Mouse (Mus musculus): ENCODE measurements around the gene Spock1.
"Not testable (repeated sequence)": the region's sequence is repeated elsewhere in the genome, so short reads cannot be mapped to it uniquely, and the experiment has no call there.

The Spock1 gene

GRCm38 (mm10) chr13:57603226-57603625, 304.9 kb downstream of the Spock1 start:
- no peak for DNase-seq (ENCODE audit: low spot score in 2 of 2)

GRCm38 (mm10) chr13:57595761-57596051, 312.4 kb downstream of the Spock1 start:
- no peak for DNase-seq (ENCODE audit: low spot score in 2 of 2)

- peak; percentile 67 to 76 for DNase-seq (ENCODE audit: low spot score in 2 of 2)
These were observed 312.9 kb downstream of the Spock1 start for GRCm38 (mm10) chr13:57595032-57595760.

GRCm38 (mm10) chr13:57589338-57589914, 318.7 kb downstream of the Spock1 start:
- DNase-seq (ENCODE audit: low spot score in 2 of 2) = not testable (repeated sequence)

- DNase-seq (ENCODE audit: low spot score in 2 of 2) = peak; percentile 29 to 45
These were observed 319.4 kb downstream of the Spock1 start for GRCm38 (mm10) chr13:57588558-57589273.

GRCm38 (mm10) chr13:57585131-57585530, 323.0 kb downstream of the Spock1 start:
- DNase-seq (ENCODE audit: low spot score in 2 of 2) = no peak

- no peak for DNase-seq (ENCODE audit: low spot score in 2 of 2)
These were observed 325.7 kb downstream of the Spock1 start for GRCm38 (mm10) chr13:57582314-57582976.

- DNase-seq (ENCODE audit: low spot score in 2 of 2) = no peak
These were observed 330.4 kb downstream of the Spock1 start for GRCm38 (mm10) chr13:57577541-57578244.

GRCm38 (mm10) chr13:57573501-57573900, 334.6 kb downstream of the Spock1 start:
- DNase-seq (ENCODE audit: low spot score in 2 of 2) = no peak

- DNase-seq (ENCODE audit: low spot score in 2 of 2) = no peak
These were observed 339.7 kb downstream of the Spock1 start for GRCm38 (mm10) chr13:57568404-57568803.

- DNase-seq (ENCODE audit: low spot score in 2 of 2) = no peak
These were observed 352.9 kb downstream of the Spock1 start for GRCm38 (mm10) chr13:57555186-57555585.

- no peak for DNase-seq (ENCODE audit: low spot score in 2 of 2)
These were observed 358.4 kb downstream of the Spock1 start for GRCm38 (mm10) chr13:57549743-57550142.

- DNase-seq (ENCODE audit: low spot score in 2 of 2) = no peak
These were observed 371.1 kb downstream of the Spock1 start for GRCm38 (mm10) chr13:57536988-57537547.

- DNase-seq (ENCODE audit: low spot score in 2 of 2) = no peak
These were observed 373.8 kb downstream of the Spock1 start for GRCm38 (mm10) chr13:57534325-57534724.

- no peak for DNase-seq (ENCODE audit: low spot score in 2 of 2)
These were observed 382.2 kb downstream of the Spock1 start for GRCm38 (mm10) chr13:57525946-57526345.

GRCm38 (mm10) chr13:57524546-57524945, 383.6 kb downstream of the Spock1 start:
- DNase-seq (ENCODE audit: low spot score in 2 of 2) = no peak

GRCm38 (mm10) chr13:57523366-57523765, 384.8 kb downstream of the Spock1 start:
- no peak for DNase-seq (ENCODE audit: low spot score in 2 of 2)

GRCm38 (mm10) chr13:57522319-57522718, 385.8 kb downstream of the Spock1 start:
- no peak for DNase-seq (ENCODE audit: low spot score in 2 of 2)

- DNase-seq (ENCODE audit: low spot score in 2 of 2) = peak in 1 of 2 experiments; percentile 39
These were observed 387.0 kb downstream of the Spock1 start for GRCm38 (mm10) chr13:57521152-57521551.

- no peak for DNase-seq (ENCODE audit: low spot score in 2 of 2)
These were observed 388.3 kb downstream of the Spock1 start for GRCm38 (mm10) chr13:57519790-57520189.

- no peak for DNase-seq (ENCODE audit: low spot score in 2 of 2)
These were observed 392.4 kb downstream of the Spock1 start for GRCm38 (mm10) chr13:57515737-57516136.
